ENCODE assay signal across 8 mouse cellular contexts in the genomic region with DNA sequence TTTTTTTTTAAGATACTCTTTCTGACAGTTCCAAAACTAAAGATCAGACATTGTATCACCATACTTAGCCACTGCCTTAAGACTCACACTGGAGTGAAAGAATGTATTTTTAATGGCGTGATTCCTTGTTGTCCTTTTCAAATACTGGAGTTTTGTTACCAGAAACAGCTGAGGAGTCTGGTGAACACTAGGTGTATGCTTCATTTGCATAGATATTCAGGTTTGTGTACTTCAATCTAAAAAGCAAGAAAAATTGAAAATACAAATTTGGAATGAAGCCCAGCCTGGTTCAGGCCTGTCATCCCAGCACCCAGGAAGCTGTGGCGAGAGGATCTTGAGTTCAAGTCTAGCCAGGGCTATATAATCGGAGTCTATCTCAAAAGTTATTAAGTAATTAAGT. TPM values are rescaled to one million over a fixed set of nuclear protein-coding genes. Genes with fewer than 3 reads are reported as not detected.
A peak's percentile ranks its signal among the peaks of the same experiment; 100 is the strongest.
DNase-seq lines count a peak whose midpoint lies in the region; ATAC-seq and TF ChIP-seq lines count a peak whose summit lies in the region.

No protein-coding gene starts in this region.

- no peak overlapping the region for H3K4me3 ChIP-seq in cerebellum, adult 2 months (replicated peaks; ENCODE audit: insufficient read depth, low read depth, low read length)
- H3K4me3 ChIP-seq in megakaryocyte, embryonic 14.5 days (replicated peaks), result peak overlapping the region; percentile 98
- peak overlapping the region; percentile 78 for H3K4me3 ChIP-seq in intestine, embryonic 16.5 days (ENCODE audit: low read length)
- H3K4me3 ChIP-seq in stomach, embryonic 15.5 days (replicated peaks), result peak overlapping the region; percentile 76

- DNase-seq in cerebellum, adult 9-11 months, result peak; percentile 8
- no peak for DNase-seq in cerebellum, adult 2 months
- DNase-seq in spleen, postnatal 36 days (ENCODE audit: low spot score in 2 of 2), result no peak
- no peak for DNase-seq in right cerebral cortex, postnatal 25 days

- no peaks in the 10 kb centered on the region for H3K27me3 ChIP-seq in cerebellum, adult 2 months (ENCODE audit: control insufficient read depth, insufficient read depth, low read length)
- peaks cover 7% of the 10 kb centered on the region for H3K27me3 ChIP-seq in megakaryocyte, embryonic 14.5 days (replicated peaks)
- H3K27me3 ChIP-seq in intestine, embryonic 16.5 days (replicated peaks; ENCODE audit: control insufficient read depth, insufficient read depth, low read length), result no peaks in the 10 kb centered on the region
- no peaks in the 10 kb centered on the region for H3K27me3 ChIP-seq in stomach, embryonic 15.5 days (replicated peaks)

- no peak for TF ChIP-seq CTCF in cerebellum, adult 2 months (IDR thresholded peaks at IDR 0.05; ENCODE audit: borderline replicate concordance, insufficient read depth, low read depth, low read length)

- no peak for ATAC-seq in megakaryocyte, adult 5-6 weeks (ENCODE audit: poor library complexity, severe bottlenecking)
- no peak for ATAC-seq in intestine, embryonic 16.5 days
- no peak for ATAC-seq in stomach, embryonic 15.5 days (ENCODE audit: insufficient read depth, low FRiP score, low read depth)

- H3K9me3 ChIP-seq in megakaryocyte, embryonic 14.5 days, result no peaks in the 10 kb centered on the region
- no peaks in the 10 kb centered on the region for H3K9me3 ChIP-seq in intestine, embryonic 16.5 days (ENCODE audit: control insufficient read depth, low read length)
- H3K9me3 ChIP-seq in stomach, embryonic 15.5 days, result no peaks in the 10 kb centered on the region

- 0 out of 2 replicates have a peak overlapping the region, but pooled peaks have one; percentile 25 for H3K9ac ChIP-seq in intestine, embryonic 16.5 days (ENCODE audit: low read depth, low read length)
- H3K9ac ChIP-seq in stomach, embryonic 15.5 days, result 0 out of 2 replicates have a peak overlapping the region, but pooled peaks have one; percentile 16

- WGBS in cerebellum, adult 2 months, result 93% methylated on average over 3 of the region's 3 CpGs
- 81% methylated on average over 3 of the region's 3 CpGs for WGBS in intestine, embryonic 16.5 days
- 74% methylated on average over 3 of the region's 3 CpGs for WGBS in stomach, embryonic 15.5 days

- peaks cover 2% of the 10 kb centered on the region; the same call in 1 of the 2 replicates for H3K4me1 ChIP-seq in cerebellum, adult 2 months (ENCODE audit: control insufficient read depth, insufficient read depth, low read length)
- peaks cover 52% of the 10 kb centered on the region for H3K4me1 ChIP-seq in megakaryocyte, embryonic 14.5 days
- H3K4me1 ChIP-seq in intestine, embryonic 16.5 days (ENCODE audit: control insufficient read depth, insufficient read depth, low read length), result peaks cover 11% of the 10 kb centered on the region
- H3K4me1 ChIP-seq in stomach, embryonic 15.5 days, result peaks cover 25% of the 10 kb centered on the region

- TF ChIP-seq POLR2A in cerebellum, adult 2 months (IDR thresholded peaks at IDR 0.05; ENCODE audit: borderline replicate concordance, insufficient read depth, low read length), result no peak

- H3K27ac ChIP-seq in cerebellum, adult 2 months (ENCODE audit: insufficient read depth, low read length), result no peak overlapping the region
- no peak overlapping the region for H3K27ac ChIP-seq in intestine, embryonic 16.5 days (ENCODE audit: low read length)
- peak overlapping the region; percentile 95 for H3K27ac ChIP-seq in stomach, embryonic 15.5 days

- peak overlapping the region; percentile 90 for H3K4me2 ChIP-seq in intestine, embryonic 16.5 days (ENCODE audit: low read depth, low read length)
- H3K4me2 ChIP-seq in stomach, embryonic 15.5 days, result peak overlapping the region; percentile 85

- peaks cover 15% of the 10 kb centered on the region for H3K36me3 ChIP-seq in megakaryocyte, embryonic 14.5 days (replicated peaks; ENCODE audit: low read length)
- H3K36me3 ChIP-seq in intestine, embryonic 16.5 days (ENCODE audit: control insufficient read depth, insufficient read depth, low read length), result no peaks in the 10 kb centered on the region
- no peaks in the 10 kb centered on the region for H3K36me3 ChIP-seq in stomach, embryonic 15.5 days

RNA-seq across cellular contexts. Expression of a gene that starts 1.2 kb away (rescaled TPM):
- polyA plus RNA-seq in cerebellum, adult 2 months (2012; rRNA removed), result 17.3 and 19.0 TPM in 2 replicates
- polyA plus RNA-seq in megakaryocyte, embryonic 14.5 days (2012; ENCODE audit: insufficient read depth, low replicate concordance), result 42.5 and 84.5 TPM in 2 replicates
- 8.8 and 11.1 TPM in 2 replicates for total RNA-seq in megakaryocyte, adult 5-6 weeks (2015)
- 7.6 and 7.7 TPM in 2 replicates for total RNA-seq in megakaryocyte, adult 5-6 weeks (2017)
- 11.3 and 11.8 TPM in 2 replicates for polyA plus RNA-seq in intestine, embryonic 16.5 days (2015; fragmentation: Nextera tagmentation; extraction: Ambion mirVana)
- 13.4 and 14.7 TPM in 2 replicates for polyA plus RNA-seq in stomach, embryonic 15.5 days (2015; fragmentation: Nextera tagmentation; extraction: Ambion mirVana)
